Mouse (Mus musculus) small intestine, adult 2 months (tissue): ENCODE data around the gene Hoga1.

ENCODE experiments used
- CTCF ChIP-seq: fragments of 200-500 bp; IDR thresholded peaks from 2 replicates; pipeline ENCODE4 v1.5.1; 2012; ENCODE audit warnings: low read depth, mild to moderate bottlenecking, control low read depth, inconsistent platforms, low read length, moderate library complexity, mixed read lengths; ENCODE audit not compliant: insufficient replicate concordance, insufficient read length; ENCODE audit errors: extremely low read depth
- POLR2A ChIP-seq: fragments of 200-500 bp; IDR thresholded peaks from 2 replicates; pipeline ENCODE4 v1.6.1; 2012; ENCODE audit warnings: low read depth, mild to moderate bottlenecking, control low read depth, inconsistent platforms, low read length, moderate library complexity

- TF ChIP-seq CTCF (no peak), POLR2A (no peak)
Measured at GRCm38 (mm10) chr19:42008586-42008985, 36.8 kb upstream of the Hoga1 start.
